Mouse (Mus musculus) G1E (cell line): ENCODE measurements at regions not wholly inside any gene's neighbourhood (a gene's known extent, or its start where the extent isn't known, plus 50 kb on each side); places are given as distances from the start of the nearest gene placed in this dataset.

Source experiments
- ATAC-seq: 2 replicates; pipeline ENCODE4 v1.8.0; 2016; ENCODE audit warnings: mild to moderate bottlenecking; ENCODE audit not compliant: insufficient number of reproducible peaks, poor library complexity, low FRiP score, severe bottlenecking; ENCODE audit errors: extremely low read depth
- DNase-seq: peaks from one replicate; pipeline ENCODE4 v3.0.0; 2012; ENCODE audit warnings: low spot score
- H3K27me3 ChIP-seq: 2 replicates; pipeline ENCODE4 v1.6.1; 2012; ENCODE audit warnings: mild to moderate bottlenecking, low read length, inconsistent platforms; ENCODE audit not compliant: insufficient read depth
- H3K36me3 ChIP-seq: replicated peaks from 2 replicates; pipeline ENCODE3; 2012; ENCODE audit warnings: mild to moderate bottlenecking, inconsistent platforms
- H3K4me1 ChIP-seq: 2 replicates; pipeline ENCODE4 v1.6.1; 2012; ENCODE audit warnings: low read depth, low read length, inconsistent platforms, mixed read lengths; ENCODE audit not compliant: insufficient read depth
- H3K4me3 ChIP-seq: 2 replicates; pipeline ENCODE4 v1.5.1; 2012; ENCODE audit warnings: low read depth, mild to moderate bottlenecking, inconsistent platforms, low read length, moderate library complexity, mixed read lengths
- H3K9me3 ChIP-seq: replicated peaks from 2 replicates; pipeline ENCODE4 v1.6.1; 2012; ENCODE audit warnings: inconsistent platforms
- CTCF ChIP-seq: IDR thresholded peaks from 2 replicates; pipeline ENCODE4 v1.5.1; 2012; ENCODE audit warnings: low read depth, low read length, inconsistent platforms, mixed read lengths
- GATA1 ChIP-seq: IDR thresholded peaks from 2 replicates; pipeline ENCODE4 v1.6.1; 2012; ENCODE audit warnings: borderline replicate concordance, low read length, inconsistent platforms, mixed read lengths
- GATA2 ChIP-seq: IDR thresholded peaks from 2 replicates; pipeline ENCODE4 v1.6.1; 2012; ENCODE audit warnings: low read depth, low read length, inconsistent platforms, borderline replicate concordance
- POLR2AphosphoS5 ChIP-seq: IDR thresholded peaks from 2 replicates; pipeline ENCODE4 v1.6.1; 2012; ENCODE audit warnings: low read depth, low read length, inconsistent platforms; ENCODE audit not compliant: insufficient replicate concordance
- TAL1 ChIP-seq: conservative IDR thresholded peaks from 2 replicates; pipeline ENCODE4 v1.6.1; 2012; ENCODE audit warnings: low read depth, low read length, inconsistent platforms, mixed read lengths

- H3K9me3 ChIP-seq: peaks cover 34% of the 10 kb centered on the region
These were observed 139.9 kb upstream of the Pdzrn3 start for GRCm38 (mm10) chr6:101517584-101517983.

DNA sequence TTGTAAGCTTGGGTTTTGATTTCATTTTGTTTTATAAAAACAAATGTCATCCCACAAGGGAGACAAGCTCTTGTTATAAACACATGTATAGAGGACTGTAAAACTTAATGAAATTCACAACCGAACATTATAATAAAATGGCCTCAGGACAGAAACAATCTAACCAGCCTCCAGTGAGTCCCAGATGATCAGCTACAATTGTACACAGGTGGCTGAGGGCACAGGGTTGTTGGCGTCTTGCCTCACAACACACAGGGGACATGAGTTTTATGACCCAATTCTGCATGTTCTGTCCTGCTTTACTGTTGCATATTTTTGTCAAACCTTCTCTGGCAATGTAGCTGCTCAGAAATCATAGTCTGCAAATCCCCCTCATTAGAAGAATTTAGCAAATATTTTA lies 136.0 kb upstream of the Pdzrn3 start:
- Histone ChIP-seq H3K9me3 (peaks cover 15% of the 10 kb centered on the region), H3K4me1 (no peaks in the 10 kb centered on the region), H3K36me3 (no peaks in the 10 kb centered on the region), H3K4me3 (no peak overlapping the region), H3K27me3 (no peaks in the 10 kb centered on the region)
- ATAC-seq (no peak), DNase-seq (no peak)
- no peak for TF ChIP-seq GATA1

More at GRCm38 (mm10) chr6:101517584-101517983, 139.9 kb upstream of the Pdzrn3 start:
- Histone ChIP-seq H3K4me1 (no peaks in the 10 kb centered on the region), H3K4me3 (no peak overlapping the region), H3K36me3 (no peaks in the 10 kb centered on the region), H3K27me3 (no peaks in the 10 kb centered on the region)
- ATAC-seq (no peak), DNase-seq (no peak)
- TF ChIP-seq GATA2 (no peak), GATA1 (no peak), POLR2AphosphoS5 (no peak), TAL1 (no peak), CTCF (no peak)

- Histone ChIP-seq H3K4me1 (no peaks in the 10 kb centered on the region), H3K27me3 (no peaks in the 10 kb centered on the region), H3K4me3 (no peak overlapping the region), H3K36me3 (no peaks in the 10 kb centered on the region), H3K9me3 (peaks cover 15% of the 10 kb centered on the region)
- TF ChIP-seq POLR2AphosphoS5: no peak
- TF ChIP-seq GATA2: no peak
- TF ChIP-seq TAL1: no peak
- TF ChIP-seq GATA1: no peak
- TF ChIP-seq CTCF: no peak
- ATAC-seq (no peak), DNase-seq (no peak)
These were observed 124.5 kb upstream of the Pdzrn3 start for GRCm38 (mm10) chr6:101502149-101502548.

DNA sequence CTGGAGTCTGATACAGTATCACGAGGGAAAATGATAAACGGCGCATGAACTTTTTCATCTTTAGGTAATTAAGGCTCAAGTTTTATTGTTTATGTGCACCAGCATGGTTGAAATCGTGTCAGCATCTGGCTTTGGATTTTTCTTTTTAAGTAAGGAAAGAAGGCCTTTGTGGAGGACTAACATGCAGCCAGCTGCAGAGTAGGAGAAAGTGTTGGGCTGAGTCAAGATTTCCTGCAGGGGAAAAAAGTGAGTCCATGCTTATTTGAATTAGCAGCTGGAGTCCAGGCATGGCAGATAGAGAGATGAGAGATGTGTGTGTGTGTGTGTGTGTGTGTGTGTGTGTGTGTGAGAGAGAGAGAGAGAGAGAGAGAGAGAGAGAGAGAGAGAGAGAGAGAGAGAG lies 124.0 kb upstream of the Pdzrn3 start:
- Histone ChIP-seq H3K27me3 (no peaks in the 10 kb centered on the region), H3K4me1 (no peaks in the 10 kb centered on the region), H3K9me3 (peaks cover 13% of the 10 kb centered on the region), H3K36me3 (no peaks in the 10 kb centered on the region), H3K4me3 (no peak overlapping the region)
- DNase-seq: no peak
- no peak for ATAC-seq
- TF ChIP-seq GATA2 (no peak), GATA1 (no peak), TAL1 (no peak), POLR2AphosphoS5 (no peak), CTCF (no peak)

GRCm38 (mm10) chr6:101500202-101500601 lies 122.5 kb upstream of the Pdzrn3 start:
- Histone ChIP-seq H3K36me3 (no peaks in the 10 kb centered on the region), H3K9me3 (peaks cover 9% of the 10 kb centered on the region), H3K4me3 (no peak overlapping the region), H3K27me3 (no peaks in the 10 kb centered on the region), H3K4me1 (no peaks in the 10 kb centered on the region)
- ATAC-seq (no peak), DNase-seq (no peak)
- TF ChIP-seq GATA1: no peak
- no peak for TF ChIP-seq POLR2AphosphoS5
- TF ChIP-seq GATA2: no peak
- TF ChIP-seq TAL1: no peak
- TF ChIP-seq CTCF: no peak

GRCm38 (mm10) chr6:101488466-101488865 lies 110.8 kb upstream of the Pdzrn3 start:
- DNase-seq: no peak
- Histone ChIP-seq H3K4me1 (no peaks in the 10 kb centered on the region), H3K36me3 (no peaks in the 10 kb centered on the region), H3K9me3 (peaks cover 15% of the 10 kb centered on the region), H3K27me3 (no peaks in the 10 kb centered on the region), H3K4me3 (no peak overlapping the region)
- TF ChIP-seq GATA2: no peak
- no peak for TF ChIP-seq POLR2AphosphoS5
- TF ChIP-seq GATA1: no peak
- no peak for TF ChIP-seq CTCF
- no peak for TF ChIP-seq TAL1
- no peak for ATAC-seq

GRCm38 (mm10) chr6:101484526-101485287 lies 107.0 kb upstream of the Pdzrn3 start:
- no peak overlapping the region for H3K4me3 ChIP-seq
- TF ChIP-seq CTCF (no peak), GATA1 (no peak), TAL1 (no peak), GATA2 (no peak), POLR2AphosphoS5 (no peak)
- H3K4me1 ChIP-seq: no peaks in the 10 kb centered on the region
- peaks cover 14% of the 10 kb centered on the region for H3K9me3 ChIP-seq
- no peak for ATAC-seq
- no peaks in the 10 kb centered on the region for H3K36me3 ChIP-seq
- H3K27me3 ChIP-seq: no peaks in the 10 kb centered on the region
- DNase-seq: no peak
